Mouse (Mus musculus) ES-Bruce4 (cell line): ENCODE results near the gene Pim3.

ENCODE experiments used
- CTCF ChIP-seq: IDR thresholded peaks from one replicate; pipeline ENCODE4 v1.8.1; 2011; ENCODE audit warnings: low read depth, low read length
- POLR2A ChIP-seq: IDR thresholded peaks from one replicate; pipeline ENCODE4 v1.8.1; 2011; ENCODE audit warnings: low read length; ENCODE audit not compliant: insufficient read depth

GRCm38 (mm10) chr15:88843486-88844097, 18.4 kb upstream of the Pim3 start:
- TF ChIP-seq CTCF (no peak), POLR2A (no peak)
